Mouse (Mus musculus): ENCODE results near the gene Esrra. TPM values are rescaled to one million over a fixed set of nuclear protein-coding genes. Genes with fewer than 3 reads are reported as not detected.

Esrra gene
- 23.7 and 29.3 TPM in 2 replicates for polyA plus RNA-seq (2015; fragmentation: Nextera tagmentation; extraction: Ambion mirVana)

GRCm38 (mm10) chr19:6921647-6922567 is at the start of gene Esrra:
TSS of gene Esrra (minus strand) at chr19:6921813.

GRCm38 (mm10) chr19:6942249-6942691 is 20.7 kb upstream of the Esrra start, which contains the start of gene Gpr137:
TSS of gene Gpr137 (minus strand) at chr19:6942480.

GRCm38 (mm10) chr19:6941372-6942248 is 20.0 kb upstream of the Esrra start, which contains the start of gene Bad:
TSS of gene Bad (plus strand) at chr19:6941861.

GRCm38 (mm10) chr19:6934195-6934977 is 12.8 kb upstream of the Esrra start, which contains the start of gene Kcnk4:
TSS of gene Kcnk4 (minus strand) at chr19:6934515.

GRCm38 (mm10) chr19:6925307-6925573 is 3.6 kb upstream of the Esrra start, which contains the start of gene Catsperz:
TSS of gene Catsperz (minus strand) at chr19:6925380.

GRCm38 (mm10) chr19:6909507-6910289 is 11.9 kb downstream of the Esrra start, which contains the start of the genes Trmt112 and Prdx5:
TSS of gene Trmt112 (plus strand) at chr19:6909698.
TSS of gene Prdx5 (minus strand) at chr19:6910106.

Small RNA genes within 50 kb of the gene (microRNA-seq; reads per million reads assigned to microRNA genes)
- 1.5 to 1.6 reads per million in 2 experiments for gene Mir6990

Other genes starting within 250 kb of the Esrra start
- 9.7 and 12.5 TPM in 2 replicates for gene Rps6ka4, start 81.2 kb downstream of the Esrra start, polyA plus RNA-seq (2015; fragmentation: Nextera tagmentation; extraction: Ambion mirVana)
- gene Ccdc88b, start 63.6 kb downstream of the Esrra start, polyA plus RNA-seq (2015; fragmentation: Nextera tagmentation; extraction: Ambion mirVana): 0.45 and 0.83 TPM in 2 replicates
- 70.4 and 71.1 TPM in 2 replicates for gene Trmt112, start 12.1 kb downstream of the Esrra start, polyA plus RNA-seq (2015; fragmentation: Nextera tagmentation; extraction: Ambion mirVana)
- gene Prdx5, start 11.7 kb downstream of the Esrra start, polyA plus RNA-seq (2015; fragmentation: Nextera tagmentation; extraction: Ambion mirVana): 261 and 306 TPM in 2 replicates
- 0.65 and 1.4 TPM in 2 replicates for gene Catsperz, start 3.6 kb upstream of the Esrra start, polyA plus RNA-seq (2015; fragmentation: Nextera tagmentation; extraction: Ambion mirVana)
- gene Kcnk4, start 12.7 kb upstream of the Esrra start, polyA plus RNA-seq (2015; fragmentation: Nextera tagmentation; extraction: Ambion mirVana): 0.33 and 0.69 TPM in 2 replicates
- 48.6 and 62.8 TPM in 2 replicates for gene Bad, start 20.0 kb upstream of the Esrra start, polyA plus RNA-seq (2015; fragmentation: Nextera tagmentation; extraction: Ambion mirVana)
- gene Gpr137, start 20.7 kb upstream of the Esrra start, polyA plus RNA-seq (2015; fragmentation: Nextera tagmentation; extraction: Ambion mirVana): 10.3 and 14.8 TPM in 2 replicates
- gene Ppp1r14b, start 53.2 kb upstream of the Esrra start, polyA plus RNA-seq (2015; fragmentation: Nextera tagmentation; extraction: Ambion mirVana): 280 and 291 TPM in 2 replicates
- gene Plcb3, start 54.7 kb upstream of the Esrra start, polyA plus RNA-seq (2015; fragmentation: Nextera tagmentation; extraction: Ambion mirVana): 8.8 and 10.0 TPM in 2 replicates
- gene Fkbp2, start 58.7 kb upstream of the Esrra start, polyA plus RNA-seq (2015; fragmentation: Nextera tagmentation; extraction: Ambion mirVana): 58.1 and 77.3 TPM in 2 replicates
- gene Vegfb, start 65.8 kb upstream of the Esrra start, polyA plus RNA-seq (2015; fragmentation: Nextera tagmentation; extraction: Ambion mirVana): 63.3 and 74.3 TPM in 2 replicates
- 35.8 and 41.0 TPM in 2 replicates for gene Dnajc4, start 70.8 kb upstream of the Esrra start, polyA plus RNA-seq (2015; fragmentation: Nextera tagmentation; extraction: Ambion mirVana)
- 30.7 and 37.3 TPM in 2 replicates for gene Nudt22, start 74.3 kb upstream of the Esrra start, polyA plus RNA-seq (2015; fragmentation: Nextera tagmentation; extraction: Ambion mirVana)
- gene Trpt1, start 74.3 kb upstream of the Esrra start, polyA plus RNA-seq (2015; fragmentation: Nextera tagmentation; extraction: Ambion mirVana): 20.1 and 20.2 TPM in 2 replicates
- gene Fermt3, start 97.7 kb upstream of the Esrra start, polyA plus RNA-seq (2015; fragmentation: Nextera tagmentation; extraction: Ambion mirVana): 6.2 and 9.5 TPM in 2 replicates
- 83.4 and 97.1 TPM in 2 replicates for gene Stip1, start 118.2 kb upstream of the Esrra start, polyA plus RNA-seq (2015; fragmentation: Nextera tagmentation; extraction: Ambion mirVana)
- gene Macrod1, start 135.0 kb upstream of the Esrra start, polyA plus RNA-seq (2015; fragmentation: Nextera tagmentation; extraction: Ambion mirVana): 223 and 246 TPM in 2 replicates
- gene Flrt1, start 183.9 kb upstream of the Esrra start, polyA plus RNA-seq (2015; fragmentation: Nextera tagmentation; extraction: Ambion mirVana): 0.38 and 0.54 TPM in 2 replicates

All from skeletal muscle tissue, postnatal 0 days (tissue).